Mouse (Mus musculus) kidney, adult 8-10 months (tissue): Measurements from ENCODE around the gene Tmem109.

Experiments used
- DNase-seq, 2 experiments: peaks; one replicate each; pipeline ENCODE4 v3.0.0; 2022

Gene Tmem109

DNA sequence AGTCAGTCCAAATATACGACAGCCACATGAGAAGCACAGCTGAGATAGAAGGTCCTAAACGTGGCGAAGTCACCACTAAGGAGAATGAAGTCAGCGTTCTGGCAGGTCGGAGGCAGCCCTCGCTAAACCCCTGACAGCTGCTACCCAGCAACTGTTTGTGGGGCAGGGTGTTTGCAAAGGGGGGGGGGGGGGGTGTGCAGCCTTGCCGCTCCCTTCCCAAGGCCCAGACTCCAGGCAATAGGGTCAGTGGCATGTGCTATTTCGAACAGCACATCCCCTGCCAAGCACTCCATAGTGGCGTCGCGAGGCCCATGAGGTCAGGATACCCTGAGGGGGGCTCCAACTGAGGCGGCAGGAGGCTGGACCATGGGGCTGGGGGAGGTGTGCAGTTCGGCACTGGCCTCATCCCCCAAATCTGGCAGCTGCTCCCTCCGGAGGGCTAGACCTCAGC lies 801 bp downstream of the Tmem109 start:
- no peak for DNase-seq

DNA sequence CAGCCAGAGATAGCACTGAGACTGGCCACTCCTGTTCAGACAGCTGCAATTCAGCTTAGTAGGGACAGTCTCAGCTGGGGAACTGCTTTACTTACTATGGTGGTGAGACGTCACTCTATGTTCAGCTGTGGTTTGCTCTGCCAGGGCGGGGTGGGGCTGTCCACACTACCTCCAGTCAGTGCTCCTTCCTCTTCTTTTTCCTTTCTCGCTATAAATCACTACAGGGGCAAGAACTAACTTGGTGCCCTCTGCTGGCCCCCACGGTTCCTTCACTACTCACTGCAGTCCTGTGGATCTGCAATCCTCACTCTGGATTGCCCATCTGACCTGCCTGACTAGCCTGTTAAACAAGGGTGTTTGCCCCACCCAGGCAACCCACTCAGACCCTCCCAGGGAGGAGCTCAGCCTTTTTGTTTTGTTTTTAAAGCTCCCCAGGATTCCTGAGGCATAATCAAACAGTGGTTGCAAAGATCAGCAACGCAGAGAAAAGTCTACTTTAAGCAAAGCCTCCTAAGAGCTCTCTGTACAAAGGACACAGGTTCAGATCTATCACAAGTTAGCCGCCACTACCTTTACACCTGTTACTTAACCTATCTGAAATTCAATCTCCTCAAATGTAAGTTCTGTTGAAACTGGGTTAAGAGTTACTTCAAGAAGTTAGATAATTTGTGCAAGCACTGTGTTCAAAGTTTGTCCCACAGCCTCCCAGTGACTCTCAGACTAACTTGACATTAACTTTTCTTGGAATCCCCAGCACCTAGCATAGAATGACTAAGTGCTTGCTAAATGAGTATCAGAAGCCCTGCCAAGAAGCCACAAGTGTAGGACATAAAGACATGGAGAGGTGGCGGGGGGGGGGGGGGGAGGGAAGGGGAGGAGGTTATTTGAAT lies 1.5 kb downstream of the Tmem109 start:
- DNase-seq, result peak; percentile 54

DNA sequence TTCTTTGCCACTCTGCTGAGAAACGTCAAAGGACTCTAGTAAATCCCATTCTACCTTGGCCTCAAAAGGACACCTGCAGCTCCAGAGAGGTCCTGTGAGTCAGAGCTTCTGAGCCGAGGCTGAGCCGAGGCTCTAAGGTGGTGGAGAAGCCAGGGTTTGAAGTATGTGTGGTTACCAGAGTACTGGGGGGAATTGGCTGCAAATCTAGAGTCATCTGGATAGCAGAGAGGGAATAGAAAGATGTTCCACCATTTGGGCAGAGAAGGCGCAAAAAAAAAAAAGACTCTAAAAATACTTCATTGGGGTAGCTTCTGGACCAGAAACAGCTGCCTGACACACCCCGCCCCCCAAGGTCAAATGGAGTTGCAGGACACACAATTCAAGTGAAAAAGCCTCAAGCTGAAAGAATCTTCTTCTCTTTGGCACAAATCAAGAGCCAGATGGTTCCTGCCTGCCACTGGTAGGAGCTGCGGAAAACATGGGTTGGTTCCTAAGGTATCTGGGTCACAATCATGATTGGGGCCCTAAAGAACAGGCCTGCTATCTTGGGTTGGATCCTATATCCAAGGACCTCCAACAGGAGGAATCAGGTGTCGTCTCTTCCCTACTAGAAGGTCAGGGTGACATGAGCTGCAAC lies 3.5 kb downstream of the Tmem109 start:
- no peak for DNase-seq

DNA sequence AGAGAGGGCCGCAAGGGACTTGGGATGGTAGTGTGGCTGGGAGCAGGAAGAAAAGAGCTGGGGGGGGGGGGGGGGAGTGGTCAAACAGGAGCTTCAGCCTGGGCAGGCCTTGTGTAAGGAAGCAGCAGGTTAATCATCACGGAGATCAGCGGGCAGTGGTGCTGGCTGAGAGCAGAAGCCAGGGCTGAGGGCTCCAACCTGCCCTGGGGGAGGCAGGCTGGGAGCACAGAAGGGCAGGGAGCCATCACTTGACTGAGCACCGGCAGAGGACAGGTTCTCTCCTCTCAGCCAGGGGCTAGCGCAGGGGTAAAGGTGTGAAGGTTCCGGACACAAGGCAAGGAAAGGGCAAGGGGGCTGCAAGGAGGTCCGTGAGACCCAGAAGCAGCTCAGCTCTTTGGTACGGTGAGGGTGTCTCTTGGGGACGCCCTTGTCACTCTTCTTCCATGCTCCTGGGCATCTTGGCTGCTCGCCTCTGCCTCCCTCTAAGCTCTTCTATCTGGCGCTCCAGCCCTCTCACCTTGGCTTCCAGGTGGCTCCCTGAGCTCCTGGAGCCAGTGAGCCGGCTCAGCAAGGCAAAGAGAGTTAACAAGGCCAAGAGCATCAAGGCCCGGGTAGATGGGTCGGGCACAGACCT lies 10.4 kb downstream of the Tmem109 start:
- DNase-seq, result no peak

DNA sequence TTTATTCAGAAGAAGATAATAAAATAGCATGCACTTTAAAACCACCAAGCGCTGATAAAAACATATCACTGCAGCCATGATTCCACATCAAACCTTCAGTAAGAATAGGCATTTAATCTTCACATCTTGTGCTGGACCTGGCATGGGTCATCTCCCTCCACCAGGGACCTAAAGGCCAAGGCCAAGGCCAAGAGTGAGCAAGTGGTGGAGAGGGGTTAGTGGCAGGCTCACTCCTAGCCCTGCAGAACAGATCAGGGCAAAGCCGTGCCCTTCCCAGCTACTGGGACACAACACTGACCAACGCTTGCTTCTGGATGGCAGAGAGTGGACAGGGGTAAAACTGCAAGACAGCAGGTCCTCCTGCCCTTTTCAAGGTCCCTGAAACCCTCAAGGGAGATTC lies 11.1 kb downstream of the Tmem109 start:
- no peak for DNase-seq

DNA sequence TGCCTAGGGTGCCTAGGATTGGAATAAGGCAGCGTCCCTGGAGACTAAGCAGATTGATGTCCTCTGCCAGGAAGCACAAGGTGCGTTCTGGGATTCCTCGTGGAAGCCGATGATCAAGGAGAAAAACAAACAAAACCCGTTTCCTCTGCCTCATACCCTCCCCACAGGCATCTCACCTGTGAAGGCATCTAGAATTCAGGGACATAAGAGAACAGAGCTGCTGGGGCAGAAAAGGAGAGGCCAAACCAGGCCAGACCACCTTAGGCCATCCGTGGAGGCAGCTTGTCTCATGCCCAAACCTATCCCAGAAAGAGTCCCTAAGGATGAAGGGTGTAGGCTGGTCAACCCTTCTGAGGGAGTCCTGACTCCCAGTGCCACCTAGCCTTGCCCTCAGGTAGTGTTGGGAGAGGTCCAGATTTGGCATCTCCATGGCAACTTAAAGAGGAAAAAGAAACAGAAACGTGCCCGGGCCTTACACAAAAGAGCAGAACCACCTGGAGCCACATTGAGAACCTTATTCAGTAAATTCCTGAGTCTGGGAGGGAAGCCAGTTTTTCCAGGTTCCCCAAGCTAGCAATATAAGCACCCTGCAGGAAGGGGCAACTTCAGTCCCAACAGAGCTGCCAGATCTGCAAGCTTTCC lies 11.8 kb downstream of the Tmem109 start, which contains the start of gene Tmem132a:
Gene Tmem132a (minus strand): TSS at position 55 of the 642 bp plus-strand sequence.
- peak; percentile 29 to 35 for DNase-seq

DNA sequence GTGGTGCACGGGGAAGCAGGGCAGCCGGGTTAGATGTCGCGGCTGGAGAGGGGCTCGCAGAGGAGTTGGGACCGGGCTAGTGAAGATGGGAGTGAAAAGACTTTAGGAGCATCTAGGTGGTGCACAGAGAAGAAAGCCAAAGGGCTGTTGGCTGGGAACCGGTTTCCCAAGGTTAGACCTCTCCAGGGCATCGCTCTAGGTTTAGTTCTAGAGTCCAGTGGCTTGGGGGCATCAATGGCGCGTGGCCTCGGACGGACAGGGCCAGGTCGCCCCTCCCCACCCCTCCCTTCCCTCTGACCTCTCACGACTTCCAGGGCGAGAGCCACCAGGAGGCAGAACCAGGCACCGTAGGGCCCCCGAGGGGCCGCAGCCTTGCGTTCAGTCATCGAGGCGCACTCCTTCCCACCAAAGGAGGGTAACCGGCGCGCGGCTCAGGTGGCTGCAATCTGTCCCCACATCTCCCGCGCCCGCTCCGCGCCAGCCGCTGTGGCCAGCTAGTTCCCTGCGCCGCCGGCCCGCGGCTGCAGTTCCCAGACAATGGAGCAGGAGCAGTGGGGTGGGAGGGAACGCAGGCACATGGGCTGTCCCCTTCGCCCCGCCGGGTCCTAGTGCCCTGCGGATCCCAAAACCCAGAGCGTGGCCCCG lies 12.4 kb downstream of the Tmem109 start:
- peak; percentile 53 to 65 for DNase-seq

DNA sequence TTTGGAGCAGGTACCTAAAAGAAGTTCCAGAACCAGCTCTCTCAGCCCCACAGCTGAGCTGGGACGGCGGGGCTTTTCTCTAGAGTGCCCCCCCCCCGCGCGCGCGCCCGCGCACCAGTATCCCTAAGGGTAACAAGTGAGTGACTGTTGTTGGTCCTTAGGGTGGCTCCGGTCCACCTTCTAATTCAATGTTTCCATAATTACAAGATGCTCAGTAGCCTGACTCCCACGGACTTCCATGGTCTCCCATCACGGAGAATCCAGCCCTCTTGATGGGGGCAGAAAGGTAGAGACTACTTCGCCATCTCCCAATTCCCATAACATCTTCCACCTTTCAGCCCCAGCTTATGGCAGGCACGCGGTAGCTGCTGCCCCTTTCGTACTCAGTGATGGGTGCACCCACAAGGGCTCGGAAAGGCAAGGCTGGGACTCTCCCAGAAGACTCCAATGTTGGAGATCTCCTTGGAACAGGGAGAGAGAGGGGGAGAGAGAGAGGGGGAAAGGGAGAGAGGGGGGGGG lies 13.1 kb downstream of the Tmem109 start:
- DNase-seq, result no peak

DNA sequence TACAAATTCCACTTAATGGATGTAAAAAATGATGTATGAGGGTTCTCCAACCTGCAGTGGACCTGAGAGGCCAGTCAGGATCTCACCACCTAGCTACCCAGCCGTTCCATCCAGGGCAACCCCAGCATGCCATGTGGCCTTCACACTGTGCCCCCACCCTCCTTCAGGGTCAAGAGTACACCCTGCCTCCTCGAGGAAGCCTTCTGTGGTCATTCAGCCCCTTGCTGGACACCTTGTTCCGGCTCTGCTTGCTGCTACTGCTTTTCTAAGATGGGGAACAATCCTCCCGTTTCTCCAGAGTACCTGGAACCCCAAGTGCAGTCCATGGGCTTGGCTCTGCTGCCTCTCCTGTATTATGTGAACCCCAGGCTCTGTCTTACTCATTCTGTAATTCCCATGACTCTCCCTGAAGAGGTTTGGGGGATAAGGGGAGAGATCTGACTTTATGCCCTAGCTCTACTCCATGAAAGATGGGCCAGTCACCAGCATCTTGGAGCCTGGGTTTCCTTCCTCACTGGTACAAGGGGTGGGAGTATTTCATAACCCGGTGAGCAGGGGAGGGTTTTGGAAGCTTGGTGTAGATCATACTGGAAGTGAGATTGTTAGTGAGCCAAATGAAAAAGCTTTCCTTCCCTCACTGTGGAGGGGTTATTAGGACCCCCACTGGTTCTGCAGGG lies 13.7 kb downstream of the Tmem109 start:
- no peak for DNase-seq

DNA sequence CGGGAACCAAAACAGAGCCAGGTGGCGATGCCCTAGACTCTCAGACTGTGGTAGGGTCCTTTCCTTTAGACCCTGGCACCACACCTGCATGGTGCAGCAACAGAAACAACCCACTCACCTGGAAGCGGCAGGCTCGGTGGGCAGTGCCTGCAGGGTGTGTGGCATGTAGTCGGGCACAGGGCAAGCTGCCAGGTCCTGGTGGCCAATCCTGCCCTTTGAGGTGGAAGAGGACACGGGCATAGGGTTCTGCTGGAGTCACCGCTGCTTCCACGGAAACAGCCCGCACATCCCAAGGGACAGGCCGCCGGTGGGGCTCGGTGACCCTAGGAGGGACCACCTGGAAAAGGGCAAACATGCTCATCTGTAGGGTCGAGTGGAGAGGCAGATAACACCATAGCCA lies 15.4 kb downstream of the Tmem109 start:
- DNase-seq, result no peak

DNA sequence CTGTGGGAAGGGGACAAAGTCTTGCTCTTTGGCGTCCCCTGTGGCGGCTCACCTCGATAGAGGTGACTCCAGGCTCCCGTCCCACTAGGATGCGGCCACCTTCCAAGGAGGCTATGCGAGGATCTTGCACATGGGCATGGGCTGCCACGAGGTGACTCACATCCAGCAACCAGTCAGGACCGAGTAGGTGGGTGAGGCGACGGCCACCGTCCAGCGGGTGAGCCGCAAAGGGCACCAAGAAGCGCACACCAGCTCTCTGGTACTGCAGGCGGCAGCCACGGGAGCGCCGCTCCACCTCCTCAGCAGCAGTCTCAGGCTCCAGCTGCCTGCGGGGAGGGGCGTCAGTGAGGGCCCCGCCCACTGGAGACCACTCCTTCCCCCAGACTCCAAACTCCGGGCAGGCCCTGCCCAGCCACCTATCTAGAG lies 21.7 kb downstream of the Tmem109 start:
- no peak for DNase-seq

DNA sequence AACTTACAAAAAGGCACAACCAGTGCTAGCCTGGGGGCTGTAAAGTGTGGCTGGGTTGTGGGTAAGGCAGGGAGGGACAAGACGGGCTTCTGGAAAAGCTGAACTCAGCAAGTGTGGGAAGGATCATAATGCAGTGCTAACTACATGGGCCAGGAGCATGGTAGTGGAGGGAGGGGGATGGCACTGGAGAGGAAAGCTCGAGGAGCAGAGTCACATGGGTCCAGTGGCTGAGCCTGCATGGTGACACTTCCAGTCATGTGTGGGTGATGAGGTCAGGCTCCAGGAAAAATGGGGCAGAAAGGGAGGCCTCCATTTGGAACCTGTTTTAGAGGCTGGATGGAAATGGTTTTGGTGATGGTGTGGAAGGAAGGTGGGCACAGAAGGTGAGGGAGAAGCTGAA lies 25.3 kb downstream of the Tmem109 start:
- DNase-seq, result no peak

DNA sequence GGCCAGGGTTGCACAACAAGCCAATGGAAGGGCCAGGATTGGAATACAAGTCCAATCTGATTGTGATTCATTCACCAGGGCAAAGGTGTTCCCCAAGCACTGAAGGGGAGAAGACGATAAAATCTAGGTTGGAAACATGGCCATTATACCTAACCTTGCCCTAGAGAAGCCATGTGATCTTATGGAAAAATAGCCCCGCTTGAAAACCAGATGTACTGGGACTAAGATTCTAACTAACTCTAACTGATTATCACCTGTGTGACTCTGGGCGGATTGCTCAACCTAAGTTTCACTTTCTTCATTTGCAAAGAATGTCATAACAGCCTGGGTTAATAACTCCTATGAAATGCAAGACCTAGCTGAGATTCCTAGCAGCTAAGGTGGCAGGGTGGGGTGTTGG lies 26.4 kb downstream of the Tmem109 start:
- no peak for DNase-seq

DNA sequence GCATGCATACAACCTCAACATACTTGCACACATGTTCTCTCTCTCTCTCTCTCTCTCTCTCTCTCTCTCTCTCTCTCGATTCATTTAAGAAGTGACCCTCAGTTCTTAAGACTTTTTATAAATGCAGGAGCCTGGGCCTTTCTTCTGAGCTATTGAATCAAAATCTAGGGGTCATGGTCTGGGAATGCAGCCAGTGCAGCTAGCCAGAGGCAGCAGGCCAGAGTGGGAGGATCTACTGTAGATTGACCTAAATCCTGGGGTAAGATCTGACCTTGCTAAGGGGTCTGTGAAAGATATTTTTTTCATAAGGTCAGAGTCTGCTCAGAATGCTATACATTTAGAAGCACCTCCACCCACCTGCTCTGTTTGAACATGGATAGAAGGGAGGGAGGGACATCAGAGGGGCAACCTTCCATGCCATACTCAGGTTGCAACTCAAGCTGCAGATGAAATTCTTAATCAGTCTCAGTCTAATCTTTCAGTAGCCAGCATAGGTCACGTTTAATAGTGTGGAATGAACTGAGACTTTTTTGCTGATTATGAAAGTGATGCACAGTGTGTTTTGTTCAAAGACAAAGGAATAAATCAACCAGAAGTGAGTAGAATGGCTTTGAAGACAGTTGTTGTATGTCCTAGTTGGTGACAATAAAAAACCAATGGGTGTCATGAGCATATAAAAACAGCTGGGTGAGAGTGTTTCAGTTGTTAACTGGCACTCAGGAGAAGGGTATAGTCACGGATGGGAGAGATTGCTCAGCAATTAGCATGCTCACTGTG lies 34.3 kb downstream of the Tmem109 start:
- DNase-seq, result peak in 1 of 2 experiments; percentile 44

DNA sequence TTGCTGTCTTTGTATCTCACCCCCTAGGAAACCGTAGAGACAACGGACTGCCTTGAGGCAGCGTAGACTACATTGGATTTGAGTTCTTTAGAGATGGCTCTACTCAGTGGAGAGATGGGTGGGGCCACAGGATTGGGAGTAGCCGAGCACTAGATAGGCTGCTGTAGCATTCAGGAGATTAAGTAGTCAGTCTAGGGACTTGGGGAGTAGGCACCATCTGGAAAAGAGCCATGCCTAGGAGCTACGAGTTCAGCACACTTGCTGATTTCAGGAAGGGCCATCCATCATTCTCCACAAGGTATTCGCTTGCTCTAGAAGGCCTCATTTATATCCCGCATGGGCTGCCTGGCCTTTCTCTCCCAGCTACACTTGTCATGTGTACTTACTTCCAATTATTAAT lies 35.7 kb downstream of the Tmem109 start:
- DNase-seq, result no peak

DNA sequence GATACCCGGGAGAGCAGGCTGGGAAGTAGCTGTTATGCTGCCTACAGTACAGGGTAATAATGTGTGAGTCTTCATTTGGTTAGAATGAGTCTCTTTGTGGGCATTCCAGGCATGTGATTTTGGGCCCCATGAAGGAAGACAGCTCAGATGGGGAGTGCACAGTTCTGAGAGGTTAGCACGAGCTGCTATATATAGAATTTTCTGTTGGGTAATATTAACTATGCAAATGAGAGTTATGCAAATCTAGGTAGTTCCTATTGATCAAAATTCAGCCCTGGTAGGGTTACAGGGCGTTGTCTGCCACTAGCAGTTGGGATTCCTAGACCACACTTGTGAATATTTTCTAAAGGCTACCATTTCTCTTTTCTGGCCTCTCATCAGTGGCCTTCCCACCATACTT lies 36.3 kb downstream of the Tmem109 start:
- no peak for DNase-seq

DNA sequence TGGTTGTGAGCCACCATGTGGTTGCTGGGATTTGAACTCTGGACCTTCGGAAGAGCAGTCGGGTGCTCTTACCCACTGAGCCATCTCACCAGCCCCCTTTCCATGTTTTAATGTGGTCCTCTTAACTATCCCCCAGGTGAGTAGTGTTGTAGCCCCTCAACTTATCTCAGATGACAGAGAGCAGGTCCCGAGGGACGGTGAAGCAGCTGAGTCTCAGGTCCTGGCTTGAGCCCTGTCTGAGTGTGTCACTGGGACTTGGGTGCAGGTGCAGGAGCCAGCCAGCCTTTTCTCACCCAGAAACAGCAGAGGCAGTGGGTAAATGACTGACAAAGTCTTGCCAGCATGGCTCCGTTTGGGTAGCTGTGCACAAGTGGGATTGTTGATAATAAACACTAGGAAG lies 37.6 kb downstream of the Tmem109 start:
- no peak for DNase-seq

DNA sequence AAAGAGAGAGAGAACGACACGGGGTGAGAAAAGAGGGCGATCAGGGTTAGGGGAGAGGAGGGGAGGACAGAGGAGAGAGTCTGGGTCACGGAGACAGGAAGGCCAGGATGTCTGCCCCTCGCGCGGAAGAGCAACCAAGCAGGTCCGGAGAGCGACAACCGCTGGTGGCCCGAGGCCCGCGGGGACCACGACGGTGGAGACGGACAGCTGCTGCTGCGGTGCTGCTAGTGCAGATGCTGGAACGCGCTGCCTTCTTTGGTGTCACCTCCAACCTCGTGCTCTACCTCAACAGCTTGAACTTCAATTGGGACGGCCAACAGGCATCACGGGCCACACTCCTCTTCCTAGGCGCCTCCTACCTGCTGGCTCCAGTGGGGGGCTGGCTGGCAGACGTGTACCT lies 38.9 kb downstream of the Tmem109 start:
- no peak for DNase-seq

DNA sequence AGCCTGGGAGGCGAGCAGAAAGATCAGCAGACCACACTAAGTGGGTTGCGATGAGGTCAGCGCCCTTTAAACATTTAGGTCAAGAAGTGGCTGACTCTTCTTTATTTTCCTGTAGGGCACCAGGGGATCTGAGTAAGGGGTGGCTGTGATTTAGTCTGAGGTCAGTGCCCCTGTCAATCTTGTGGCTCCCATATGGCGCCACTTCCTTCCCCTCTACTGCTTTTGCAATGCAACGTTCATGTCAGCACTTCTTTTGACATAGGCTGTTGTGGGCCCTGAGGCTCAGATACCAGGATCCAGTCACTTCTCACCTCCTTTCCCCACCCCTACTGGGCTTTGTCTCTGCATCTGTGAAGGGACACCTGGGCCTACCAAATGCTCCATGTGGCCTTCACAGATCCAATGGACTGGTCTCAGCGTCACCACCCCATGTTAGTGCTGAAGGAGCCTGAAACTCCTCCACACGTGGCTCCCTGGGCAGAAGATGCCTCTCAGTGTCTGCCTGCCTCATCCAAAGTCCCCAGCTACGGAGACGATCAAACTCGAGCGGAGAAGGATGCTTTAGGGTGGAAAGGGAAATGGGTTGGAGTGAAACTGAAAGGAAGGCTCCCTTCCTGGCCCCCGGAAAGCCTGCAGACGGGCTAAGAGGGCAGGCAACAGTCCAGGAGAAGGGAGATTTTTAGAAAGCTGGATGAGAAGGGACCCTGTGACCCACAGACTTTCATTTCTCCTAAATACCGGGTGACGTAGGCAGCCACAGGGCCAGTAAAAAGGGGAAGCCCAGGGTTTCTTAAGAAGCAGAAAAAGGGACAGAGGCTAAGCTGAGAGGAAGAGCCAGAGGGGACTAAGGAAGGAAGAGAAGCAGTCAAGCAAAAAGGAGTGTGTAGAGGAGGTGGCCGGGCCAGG lies 39.8 kb downstream of the Tmem109 start:
- DNase-seq, result peak; percentile 30 to 39
